Mouse (Mus musculus) left cerebral cortex, postnatal 4 days (tissue): Measurements from ENCODE around the gene Irf2bp2. TPM values are rescaled to one million over a fixed set of nuclear protein-coding genes. Genes with fewer than 3 reads are reported as not detected.

ENCODE experiments used
- DNase-seq: peaks from one replicate; pipeline ENCODE4 v3.0.0-alpha.2; 2022
- intact Hi-C: fragments of 180-260 bp; cut with DNase I; formaldehyde crosslinking; loops from one replicate; pipeline ENCODE4 v1.15.1; 2025
- total RNA-seq, 2 experiments: library from RNA; stranded (reverse); gene quantifications; 2 replicates each; pipeline ENCODE4 v1.2.3; 2021

The Irf2bp2 gene
- total RNA-seq, 2 experiments from 2014 or later, result 52.6 to 53.0 TPM

GRCm38 (mm10) chr8:126573079-126573694 lies 20.6 kb downstream of the Irf2bp2 start:
- intact Hi-C loops, result no loop called here
- DNase-seq, result no peak

DNA sequence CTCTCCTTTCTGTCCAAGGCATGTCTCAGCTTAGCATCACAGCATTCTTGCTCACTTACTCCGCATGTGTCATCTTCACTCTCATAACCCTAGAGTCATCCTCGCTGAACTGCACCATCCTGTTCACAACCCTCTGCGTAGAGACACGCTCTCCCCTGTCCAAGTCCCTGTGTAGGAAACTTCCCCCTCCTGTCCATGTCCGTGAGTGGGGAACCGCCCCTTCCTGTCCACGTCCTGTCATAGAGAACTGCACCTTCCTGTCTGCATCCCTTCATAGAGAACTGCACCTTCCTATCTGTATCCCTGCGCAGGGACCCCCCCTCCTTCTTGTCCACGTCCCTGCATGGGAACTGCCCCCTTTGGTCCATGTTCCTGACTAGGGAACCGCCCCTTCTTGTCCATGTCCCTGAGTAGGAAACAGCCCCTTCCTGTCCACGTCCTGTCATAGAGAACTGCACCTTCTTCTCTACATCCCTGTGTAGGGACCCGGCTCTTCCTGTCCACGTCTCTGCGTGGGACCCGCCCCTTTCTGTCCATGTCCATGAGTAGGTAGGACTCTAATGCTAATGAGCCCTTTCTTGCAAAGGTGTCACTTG lies 22.6 kb downstream of the Irf2bp2 start:
- intact Hi-C loops, result no loop called here
- no peak for DNase-seq

- intact Hi-C loops, result no loop called here
These were observed 23.2 kb downstream of the Irf2bp2 start for GRCm38 (mm10) chr8:126570521-126571040.

GRCm38 (mm10) chr8:126570046-126570445 lies 23.7 kb downstream of the Irf2bp2 start:
- intact Hi-C loops, result no loop called here
- DNase-seq, result no peak

More at GRCm38 (mm10) chr8:126570521-126571040, 23.2 kb downstream of the Irf2bp2 start:
- no peak for DNase-seq

DNA sequence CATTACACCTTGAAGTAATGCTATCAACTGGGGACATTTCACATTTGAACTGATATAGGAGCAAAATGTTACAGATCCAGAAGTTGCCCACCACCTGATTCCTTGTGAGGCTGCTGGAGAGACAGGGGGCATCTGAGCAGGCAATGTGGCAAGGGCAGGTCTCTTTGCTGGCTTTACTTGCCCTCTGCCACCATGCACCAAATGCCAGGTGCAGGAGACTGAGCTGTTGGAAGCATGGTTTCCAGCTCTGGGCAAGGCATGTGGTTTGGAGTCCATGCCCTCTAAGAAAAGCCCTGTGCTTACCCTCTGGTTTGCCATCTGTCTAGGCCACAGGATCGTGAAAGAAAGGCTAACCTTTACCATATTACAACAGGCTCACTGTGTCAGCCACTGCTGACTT lies 24.1 kb downstream of the Irf2bp2 start:
- intact Hi-C loops, result no loop called here
- no peak for DNase-seq

DNA sequence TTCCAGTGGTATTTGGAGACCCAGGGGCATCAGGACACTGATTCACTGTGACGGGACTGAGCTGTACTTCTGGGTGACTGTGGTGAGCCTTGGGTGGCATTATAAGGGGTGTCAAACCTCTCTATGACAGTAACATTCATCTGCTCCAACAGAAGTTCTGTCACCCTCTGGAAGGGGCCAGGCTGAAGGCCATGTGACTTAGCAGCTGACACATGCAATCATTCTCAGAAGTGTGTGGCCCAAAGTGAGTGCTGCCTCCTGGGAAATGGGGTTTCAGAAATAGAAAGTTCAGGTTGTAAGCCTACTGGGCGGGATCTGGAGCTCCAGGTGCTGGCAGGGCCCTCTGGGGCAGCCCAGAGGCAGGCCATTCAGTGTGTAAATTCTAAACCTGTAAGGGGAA lies 26.1 kb downstream of the Irf2bp2 start:
- intact Hi-C loops, result no loop called here
- DNase-seq, result no peak

GRCm38 (mm10) chr8:126566446-126567062 lies 27.2 kb downstream of the Irf2bp2 start:
- intact Hi-C loops, result no loop called here
- peak; percentile 57 for DNase-seq

DNA sequence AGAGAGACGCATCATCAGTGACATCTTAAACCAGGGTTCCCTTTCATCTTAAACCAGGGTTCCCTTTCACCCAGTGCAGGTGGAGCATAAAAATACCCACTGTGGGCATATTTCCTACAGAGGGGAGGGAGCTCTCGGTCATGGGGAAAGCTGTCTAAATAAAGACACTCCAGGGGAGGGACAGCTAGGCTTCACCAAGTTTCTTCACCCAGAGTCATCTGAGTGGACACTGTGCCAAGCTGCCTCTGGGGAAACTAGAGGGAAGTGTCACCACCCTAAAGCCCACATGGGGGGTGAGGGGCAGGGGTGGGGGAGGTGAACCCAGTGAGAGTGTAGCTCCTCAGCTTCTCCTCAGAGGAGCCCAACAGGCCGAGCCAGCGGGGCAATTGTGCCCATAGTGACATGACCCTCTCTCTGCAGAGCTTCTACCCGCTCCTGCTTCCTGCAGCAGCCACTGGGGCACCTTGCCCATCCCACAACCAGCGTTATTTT lies 27.8 kb downstream of the Irf2bp2 start:
- no peak for DNase-seq
- intact Hi-C loops, result no loop called here

GRCm38 (mm10) chr8:126565231-126565781 lies 28.5 kb downstream of the Irf2bp2 start:
- DNase-seq, result no peak
- intact Hi-C loops, result no loop called here

DNA sequence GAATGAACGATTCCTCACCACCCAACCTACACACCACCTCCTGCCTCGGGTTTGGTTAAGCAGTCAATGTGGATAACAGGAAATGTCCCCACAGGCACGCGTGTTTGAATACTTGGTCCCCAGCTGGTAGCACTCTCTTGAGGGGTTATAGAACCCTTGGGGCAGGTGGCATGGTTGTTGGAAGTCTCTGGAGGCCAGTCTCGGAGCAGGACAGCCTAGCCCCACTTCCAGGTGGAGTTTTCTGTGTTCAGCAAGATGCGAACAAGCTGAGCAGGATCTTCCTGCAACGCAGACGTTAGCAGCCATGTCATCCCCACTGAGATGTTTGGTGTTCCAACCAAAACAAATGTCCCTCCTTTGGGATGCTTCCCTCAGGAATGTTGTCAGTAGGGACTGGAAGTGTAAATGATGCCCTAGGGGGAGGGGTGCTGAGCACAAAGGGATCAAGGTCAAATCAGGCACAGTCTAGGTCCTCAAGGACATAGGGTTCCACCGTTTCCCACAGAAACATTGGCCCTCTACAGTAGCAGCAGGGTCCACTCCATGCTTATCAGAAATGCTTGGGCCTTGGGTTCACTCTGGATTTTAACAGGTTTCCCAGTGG lies 29.1 kb downstream of the Irf2bp2 start:
- intact Hi-C loops, result no loop called here
- no peak for DNase-seq

DNA sequence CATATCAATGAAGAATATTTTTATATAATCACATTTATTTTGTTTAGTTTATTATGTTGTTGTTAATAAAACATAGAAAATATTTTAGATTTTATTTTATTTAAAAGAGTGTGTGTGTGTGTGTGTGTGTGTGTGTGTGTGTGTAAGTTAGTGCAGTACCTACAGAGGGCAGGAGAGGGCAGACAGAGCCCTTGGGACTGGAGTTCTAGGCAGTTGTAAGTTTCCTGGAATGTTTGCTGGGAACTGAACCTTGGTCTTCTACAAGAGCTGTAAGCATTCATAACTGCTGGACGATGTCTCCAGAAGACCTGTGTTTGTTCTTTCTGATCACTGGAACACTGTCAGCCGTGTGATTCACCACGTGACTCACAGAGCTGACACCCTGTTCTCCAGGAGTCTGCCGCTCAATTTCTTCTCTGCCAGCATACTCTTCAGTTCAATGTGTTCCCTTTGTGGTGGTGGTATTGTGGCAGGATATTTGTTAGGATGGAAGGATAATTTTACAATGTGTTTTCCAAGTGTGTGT lies 32.4 kb downstream of the Irf2bp2 start:
- intact Hi-C loops, result no loop called here
- no peak for DNase-seq

DNA sequence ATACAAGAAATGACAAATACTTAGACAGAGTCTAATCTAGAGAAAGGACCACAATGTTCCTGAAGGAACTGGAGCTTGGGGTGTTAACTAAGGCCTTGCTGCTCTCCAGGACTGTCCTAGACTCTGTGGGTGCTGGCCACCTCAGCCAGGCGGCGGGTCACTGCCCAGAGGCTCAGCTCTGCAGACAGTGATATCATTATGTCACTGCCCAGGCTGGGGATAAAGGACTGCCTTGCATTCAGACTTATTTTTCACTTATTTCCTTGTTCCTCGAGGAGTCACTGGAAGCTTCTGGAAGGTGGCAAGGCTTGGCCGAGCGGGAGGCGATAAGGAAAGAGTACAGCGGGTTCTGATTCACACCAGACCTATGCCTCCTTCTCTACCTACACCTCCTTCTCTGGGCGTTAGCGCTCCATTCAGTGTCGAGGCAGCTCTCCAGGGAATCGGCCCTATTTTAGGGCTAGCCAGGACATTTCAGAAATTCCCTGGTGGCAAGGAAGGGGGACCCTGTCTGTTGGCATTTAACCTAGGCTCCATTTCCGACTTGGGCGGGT lies 35.3 kb downstream of the Irf2bp2 start:
- no peak for DNase-seq
- intact Hi-C loops, result no loop called here

- DNase-seq, result no peak
- intact Hi-C loops, result no loop called here
These were observed 36.4 kb downstream of the Irf2bp2 start for GRCm38 (mm10) chr8:126557403-126557802.

- no peak for DNase-seq
- intact Hi-C loops, result no loop called here
These were observed 37.1 kb downstream of the Irf2bp2 start for GRCm38 (mm10) chr8:126556691-126557090.

DNA sequence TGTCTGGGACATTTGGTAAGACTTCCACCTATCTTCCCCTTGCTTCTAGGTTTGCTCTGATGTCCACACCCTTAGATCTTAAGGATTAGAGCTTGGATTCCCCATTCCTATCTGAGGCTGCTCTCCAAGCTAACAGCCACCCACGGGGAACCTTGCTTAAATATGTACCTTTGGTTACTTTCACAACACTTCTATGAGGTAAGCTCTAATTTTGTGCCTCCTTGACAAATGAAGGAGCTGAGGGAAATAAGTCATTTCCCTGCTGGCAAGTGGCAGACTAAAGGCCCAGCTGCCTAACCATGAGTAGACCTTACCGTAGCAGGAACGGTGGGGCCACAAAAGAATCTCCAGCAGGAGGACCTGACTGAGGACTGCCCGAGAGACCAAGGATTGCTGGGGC lies 39.0 kb downstream of the Irf2bp2 start:
- no peak for DNase-seq
- intact Hi-C loops, result no loop called here

DNA sequence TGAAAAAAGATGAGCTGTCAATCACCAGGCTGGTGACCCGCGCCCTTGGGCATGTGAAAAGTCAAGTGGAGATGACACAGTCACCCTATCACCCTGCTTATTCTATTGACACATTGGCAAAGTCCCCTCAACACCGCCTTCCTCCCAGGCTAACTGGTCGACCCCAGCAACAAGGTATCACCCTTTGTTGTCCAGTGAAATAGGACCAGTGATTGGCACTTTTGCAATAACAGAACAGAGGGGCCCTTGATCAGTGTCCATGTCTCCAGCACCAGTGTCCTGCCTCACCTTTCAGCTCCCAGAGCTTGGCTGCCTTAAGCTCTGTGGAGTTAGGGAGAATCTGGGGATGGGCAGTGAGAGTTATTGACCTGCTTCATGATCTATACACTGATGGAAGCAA lies 41.9 kb downstream of the Irf2bp2 start:
- intact Hi-C loops, result no loop called here
- DNase-seq, result no peak

DNA sequence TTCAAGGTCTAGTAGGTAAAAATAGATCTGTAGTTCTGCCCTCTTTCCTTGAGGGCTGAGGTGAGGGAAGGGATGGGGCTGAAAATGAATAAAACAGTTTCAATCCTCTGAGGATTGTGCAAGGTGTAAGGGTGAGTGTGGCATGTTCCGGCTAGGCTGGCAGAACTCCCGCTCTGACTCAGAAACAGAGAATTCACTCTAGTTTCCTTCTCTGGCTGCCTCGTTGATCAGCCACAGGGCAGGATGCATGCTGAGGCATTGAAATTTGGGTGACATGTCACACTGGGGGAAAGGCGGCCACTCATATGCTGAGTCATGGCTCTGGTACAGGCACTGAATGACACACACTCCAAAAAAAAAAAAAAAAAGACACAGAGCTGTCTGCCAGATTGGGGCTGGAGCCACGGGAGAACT lies 42.8 kb downstream of the Irf2bp2 start:
- intact Hi-C loops, result no loop called here
- DNase-seq, result no peak

GRCm38 (mm10) chr8:126547841-126548240 lies 45.9 kb downstream of the Irf2bp2 start:
- intact Hi-C loops, result no loop called here

GRCm38 (mm10) chr8:126547361-126547760 lies 46.4 kb downstream of the Irf2bp2 start:
- DNase-seq, result no peak
- intact Hi-C loops, result no loop called here

More at GRCm38 (mm10) chr8:126547841-126548240, 45.9 kb downstream of the Irf2bp2 start:
- no peak for DNase-seq

DNA sequence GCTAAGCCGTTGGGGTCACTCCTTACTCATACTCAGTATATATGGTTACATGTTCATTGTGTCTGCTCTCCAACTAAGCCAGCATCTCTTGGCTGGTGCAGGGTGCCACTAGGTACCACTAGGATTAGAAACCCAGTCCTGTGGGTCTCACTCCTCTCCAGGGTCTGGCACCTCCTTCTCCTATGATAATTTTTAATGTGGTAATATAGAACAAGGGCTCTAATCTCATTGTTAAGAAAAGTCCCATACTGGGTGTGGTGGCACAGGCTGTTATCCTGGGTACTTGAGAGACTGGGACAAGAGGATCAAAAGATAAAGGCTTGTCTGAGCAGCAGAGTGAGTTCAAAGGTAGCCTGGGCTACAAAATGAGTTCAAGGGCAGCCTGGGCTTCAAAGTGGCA lies 47.3 kb downstream of the Irf2bp2 start:
- DNase-seq, result no peak
- intact Hi-C loops, result no loop called here

DNA sequence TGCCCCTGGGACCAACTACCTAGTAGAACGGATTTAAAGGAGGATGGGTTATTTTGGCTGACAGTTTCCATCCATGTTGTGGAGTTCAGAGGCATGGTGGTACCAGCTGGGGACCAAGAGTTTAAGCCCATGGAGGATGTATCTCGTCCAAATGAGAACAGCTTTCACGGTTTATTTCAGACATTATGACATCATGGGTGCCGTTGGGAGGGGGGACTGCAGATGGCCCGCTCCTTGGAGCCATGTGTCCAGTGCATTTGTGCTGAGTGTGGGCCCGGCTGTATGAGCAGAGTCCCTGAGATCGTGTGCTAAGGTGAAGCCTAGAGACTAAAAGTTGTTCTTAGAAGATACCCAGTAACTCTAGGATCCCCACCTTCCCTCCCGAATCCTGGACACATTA lies 50.4 kb downstream of the Irf2bp2 start:
- no peak for DNase-seq
- intact Hi-C loops, result no loop called here
